Mouse (Mus musculus): ENCODE measurements around the gene A26c2. TPM values are rescaled to one million over a fixed set of nuclear protein-coding genes. Genes with fewer than 3 reads are reported as not detected.

Gene A26c2
- not detected for polyA plus RNA-seq (2015; fragmentation: Illumina TruSeq; extraction: RNeasy Lipid Tissue Mini Kit (QIAGEN cat#74804); ENCODE audit: insufficient read depth, low replicate concordance)

GRCm38 (mm10) chr7:62823573-62823972 is at the start of gene A26c2:
Gene A26c2, minus strand, starts transcription at chr7:62823673.

All from spleen, adult 10 weeks (tissue).